Mouse (Mus musculus) 416B (cell line): ENCODE measurements around the gene Triml2.

ENCODE experiments used
- DNase-seq: peaks from one replicate; pipeline ENCODE4 v3.0.0; 2011; ENCODE audit warnings: low read depth

Triml2 gene

DNA sequence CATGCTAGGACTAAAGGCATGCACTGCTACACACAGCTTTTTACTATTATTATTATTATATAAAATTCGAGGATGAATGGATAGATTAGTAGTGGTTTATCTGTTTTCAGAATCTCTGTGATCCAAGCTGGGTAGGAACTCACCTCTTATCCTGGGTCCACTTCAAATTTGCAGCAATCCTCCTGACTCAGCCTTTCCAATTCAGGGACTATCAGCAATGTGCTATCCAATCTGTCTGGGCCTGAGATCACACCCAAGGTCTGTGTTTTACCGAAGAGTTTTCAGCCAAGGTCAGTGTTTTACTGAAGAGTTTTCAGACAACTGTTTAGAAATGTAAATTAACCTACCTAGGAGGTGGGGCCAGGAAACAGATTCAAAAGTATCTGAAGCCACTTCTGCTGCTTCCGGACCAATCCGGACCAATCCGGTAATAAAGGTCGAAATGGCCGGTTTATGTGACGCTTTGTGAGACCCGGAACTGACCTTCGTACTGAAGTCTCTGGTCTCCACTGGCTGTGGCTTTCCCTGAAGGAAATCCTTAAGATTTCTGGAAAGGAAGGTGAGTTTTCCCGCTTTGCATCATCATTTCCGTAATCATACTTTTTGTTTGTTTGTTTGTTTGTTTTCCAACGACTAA, at the start of gene Triml2:
Gene Triml2 (plus strand): TSS at position 488 of the 637 bp plus-strand sequence.
- DNase-seq = no peak

DNA sequence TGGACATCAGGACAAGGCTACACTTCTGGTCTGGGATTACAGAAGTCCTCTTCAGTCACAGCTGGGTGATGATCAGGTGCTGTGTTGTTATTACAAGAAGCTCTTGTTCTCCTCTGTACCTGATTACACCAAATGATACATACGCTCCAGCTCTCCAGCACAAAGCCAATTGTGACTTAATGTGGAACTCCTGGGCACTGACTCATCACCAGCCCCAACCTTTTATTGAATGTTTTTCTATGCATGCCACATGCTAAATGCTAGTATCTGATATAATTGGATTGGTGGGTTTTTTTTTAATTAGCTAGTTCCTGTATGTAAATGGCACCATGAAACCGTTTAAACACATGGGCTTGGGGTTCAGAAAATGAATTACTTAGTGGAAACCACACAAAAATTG, 39.0 kb upstream of the Triml2 start, which contains the start of gene Triml1:
Gene Triml1 (minus strand): TSS at position 101 of the 400 bp plus-strand sequence.
- no peak for DNase-seq

- DNase-seq = no peak
These were observed 31.0 kb upstream of the Triml2 start for GRCm38 (mm10) chr8:43149307-43149706.

GRCm38 (mm10) chr8:43163255-43163654, 17.1 kb upstream of the Triml2 start:
- DNase-seq = no peak

DNA sequence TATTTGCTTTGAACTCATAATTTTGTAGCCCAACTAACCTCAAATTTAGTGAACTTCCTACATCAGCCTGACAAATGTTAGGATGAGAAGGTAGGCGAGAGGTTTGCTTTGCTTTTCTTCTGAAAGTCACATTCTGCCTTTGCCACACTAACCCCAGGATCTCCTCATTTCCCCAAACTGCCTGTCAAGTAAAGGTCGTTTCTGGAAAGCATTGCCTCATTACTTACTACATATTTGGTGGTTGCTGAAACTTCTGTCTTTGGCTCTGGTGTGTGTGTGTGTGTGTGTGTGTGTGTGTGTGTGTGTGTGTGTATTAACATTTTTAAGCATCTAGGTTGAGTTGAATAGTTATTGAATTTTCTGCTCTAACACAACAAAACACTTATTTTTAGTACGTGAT, 15.9 kb upstream of the Triml2 start:
- DNase-seq = no peak

DNA sequence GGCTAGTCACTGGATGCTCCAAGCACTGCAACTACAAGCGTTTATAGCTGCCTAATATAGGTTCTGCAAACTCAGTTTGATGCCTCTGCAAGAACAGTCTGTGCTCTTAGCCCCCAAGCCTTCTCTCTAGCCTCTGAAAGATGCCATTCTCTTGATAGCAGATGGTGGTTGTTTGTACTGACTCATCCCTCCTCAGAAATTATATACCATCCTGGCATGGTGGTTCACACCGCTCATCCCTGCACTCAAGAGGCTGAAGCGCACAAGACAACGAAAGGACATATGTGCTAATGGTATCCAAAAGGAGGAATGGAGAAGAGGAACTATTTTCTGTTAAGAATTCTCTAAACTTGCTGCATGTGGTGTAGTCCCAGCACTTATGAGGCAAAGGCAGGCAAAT, 12.3 kb upstream of the Triml2 start:
- DNase-seq = no peak

- DNase-seq = no peak
These were observed 11.0 kb upstream of the Triml2 start for GRCm38 (mm10) chr8:43169249-43169755.

- DNase-seq = no peak
These were observed 3.4 kb upstream of the Triml2 start for GRCm38 (mm10) chr8:43176766-43177486.

DNA sequence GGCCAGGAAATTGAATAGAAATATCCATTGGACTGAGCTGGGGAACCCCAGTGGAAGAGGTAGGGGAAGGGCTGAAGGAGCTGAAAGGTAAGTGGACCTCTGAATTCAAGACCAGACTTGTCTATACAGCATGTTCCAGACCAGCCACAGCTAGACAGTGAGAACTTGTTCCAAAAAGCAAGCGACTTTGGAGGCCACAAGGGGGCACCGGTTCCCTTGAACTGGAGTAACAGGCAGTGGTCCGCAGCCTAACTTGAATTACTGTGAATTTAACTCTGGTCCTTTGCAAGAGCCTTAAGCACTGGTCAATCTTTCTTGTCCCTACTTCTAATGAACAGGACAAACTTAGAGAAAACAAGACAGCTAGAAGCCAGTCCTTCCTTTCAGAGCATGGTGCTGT, 2.1 kb upstream of the Triml2 start:
- DNase-seq = peak; percentile 17

- no peak for DNase-seq
These were observed 1.2 kb upstream of the Triml2 start for GRCm38 (mm10) chr8:43179189-43179588.

GRCm38 (mm10) chr8:43182281-43182680, 1.9 kb downstream of the Triml2 start:
- no peak for DNase-seq

DNA sequence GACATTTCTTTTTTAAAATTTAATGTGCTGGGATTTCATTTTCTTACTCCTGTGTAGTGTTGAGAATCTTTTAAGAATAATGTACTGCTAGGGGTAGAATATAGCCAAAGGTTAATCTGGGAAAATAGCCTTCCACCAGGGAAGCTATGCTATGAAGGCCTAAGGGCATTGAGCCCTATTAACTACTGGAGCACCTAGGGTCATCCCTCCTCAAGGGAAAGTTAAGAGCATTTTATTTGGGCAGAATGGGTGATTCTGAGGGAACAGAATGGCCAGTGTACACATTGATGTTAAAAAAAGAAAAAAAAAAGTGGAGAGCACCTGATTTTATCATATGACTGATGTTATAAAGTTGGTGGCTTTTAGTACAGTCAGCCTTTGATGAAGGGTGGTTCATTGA, 35.2 kb downstream of the Triml2 start:
- DNase-seq = no peak

DNA sequence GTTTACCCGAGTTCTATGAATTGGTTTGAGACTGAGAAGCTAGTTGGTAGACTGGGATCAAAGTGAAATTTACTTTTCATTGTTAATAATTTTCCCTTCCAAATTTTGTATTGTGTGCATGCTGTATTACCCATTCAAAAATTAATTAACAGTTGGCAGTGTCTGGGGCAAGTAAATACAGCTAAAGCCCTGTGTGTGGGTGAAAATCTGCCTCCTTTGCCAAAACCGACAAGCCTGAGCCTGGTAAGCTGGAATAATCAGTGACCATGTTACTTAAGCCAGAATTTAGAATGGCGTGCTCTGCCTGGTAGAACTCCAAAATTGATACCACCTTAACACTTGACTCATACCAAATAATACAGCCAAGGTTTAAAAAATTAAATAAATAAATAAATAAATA, 63.0 kb downstream of the Triml2 start:
- no peak for DNase-seq
